Mouse (Mus musculus): ENCODE data around the gene Eif2d. TPM values are rescaled to one million over a fixed set of nuclear protein-coding genes. Genes with fewer than 3 reads are reported as not detected.

Eif2d gene
- polyA plus RNA-seq, 1 experiment from 2014 or later = 66.9 TPM

Other genes starting within 250 kb of the Eif2d start
- gene Il20, start 241.7 kb upstream of the Eif2d start, polyA plus RNA-seq (2016; fragmentation: Nextera tagmentation; extraction: Ambion mirVana) = not detected in 2 replicates
- 0.21 and 0.39 TPM in 2 replicates for gene Il19, start 213.1 kb upstream of the Eif2d start, polyA plus RNA-seq (2016; fragmentation: Nextera tagmentation; extraction: Ambion mirVana)
- gene Il10, start 133.3 kb upstream of the Eif2d start, polyA plus RNA-seq (2016; fragmentation: Nextera tagmentation; extraction: Ambion mirVana) = not detected in 2 replicates
- 44.4 and 45.4 TPM in 2 replicates for gene Mapkapk2, start 55.4 kb upstream of the Eif2d start, polyA plus RNA-seq (2016; fragmentation: Nextera tagmentation; extraction: Ambion mirVana)
- 8.7 and 9.7 TPM in 2 replicates for gene Dyrk3, start 14.8 kb upstream of the Eif2d start, polyA plus RNA-seq (2016; fragmentation: Nextera tagmentation; extraction: Ambion mirVana)
- gene Rassf5, start 92.1 kb downstream of the Eif2d start, polyA plus RNA-seq (2016; fragmentation: Nextera tagmentation; extraction: Ambion mirVana) = 1.2 and 1.3 TPM in 2 replicates
- 0.94 and 1.6 TPM in 2 replicates for gene Ikbke, start 126.4 kb downstream of the Eif2d start, polyA plus RNA-seq (2016; fragmentation: Nextera tagmentation; extraction: Ambion mirVana)